Mouse (Mus musculus) cortical plate, adult 2 months (tissue): Measurements from ENCODE around the gene AI837181.

Experiments used
- CTCF ChIP-seq: fragments of 200-500 bp; IDR thresholded peaks from 2 replicates; pipeline ENCODE4 v1.5.1; 2011; ENCODE audit warnings: mild to moderate bottlenecking, control low read depth, low read length; ENCODE audit not compliant: insufficient read depth; ENCODE audit errors: extremely low read depth
- POLR2A ChIP-seq: fragments of 200-500 bp; IDR thresholded peaks from 2 replicates; pipeline ENCODE4 v1.6.1; 2011; ENCODE audit warnings: mild to moderate bottlenecking, low read length, control low read depth; ENCODE audit not compliant: insufficient read depth; ENCODE audit errors: extremely low read depth

GRCm38 (mm10) chr19:5468374-5468773 lies 43.4 kb downstream of the AI837181 start, which contains the start of gene Ctsw:
- TF ChIP-seq CTCF = no peak
- TF ChIP-seq POLR2A = no peak
